Mouse (Mus musculus): ENCODE measurements at regions not wholly inside any gene's neighbourhood (a gene's known extent, or its start where the extent isn't known, plus 50 kb on each side); places are given as distances from the start of the nearest gene placed in this dataset.

DNA sequence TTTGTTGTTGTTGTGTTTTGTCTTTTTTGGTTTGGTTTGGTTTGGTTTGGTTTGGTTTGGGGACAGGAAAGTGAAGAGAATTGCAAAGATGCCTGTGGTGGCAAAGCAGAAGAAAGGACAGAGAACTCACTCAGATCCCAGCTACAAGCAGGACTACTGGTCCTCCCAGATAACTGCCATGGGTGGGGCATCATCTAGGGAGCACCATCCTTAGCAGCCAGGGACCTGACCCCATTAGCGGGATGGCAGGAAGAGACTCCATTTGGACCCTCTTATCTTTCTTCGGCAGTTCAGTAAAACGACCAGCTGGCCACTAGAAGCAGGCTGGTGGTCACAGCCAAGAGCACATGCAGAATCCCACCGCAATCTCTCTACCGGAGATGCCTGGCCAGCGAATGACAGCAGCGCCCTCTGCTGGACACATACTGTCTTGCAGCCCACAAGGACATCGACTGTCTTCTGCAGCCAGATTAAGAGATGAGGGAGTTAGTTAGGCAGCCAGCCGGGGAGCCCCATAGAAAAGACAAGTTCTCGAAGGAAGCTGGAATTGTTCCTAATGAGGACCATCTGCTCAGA is 119.8 kb downstream of the Gm9195 start:
- POLR2A ChIA-PET = interaction anchor here in 1 of 4 experiments (0.6 kb wide), 1 partner anchor 36 kb away, joined by 3 read pairs; no protein-coding TSS in a partner anchor
- CTCF ChIA-PET = interaction anchor here in 3 of 4 experiments (0.5 to 0.9 kb wide), 4 partner anchors 46 to 1591 kb away, joined by 3 to 4 read pairs (median 4); no protein-coding TSS in a partner anchor

DNA sequence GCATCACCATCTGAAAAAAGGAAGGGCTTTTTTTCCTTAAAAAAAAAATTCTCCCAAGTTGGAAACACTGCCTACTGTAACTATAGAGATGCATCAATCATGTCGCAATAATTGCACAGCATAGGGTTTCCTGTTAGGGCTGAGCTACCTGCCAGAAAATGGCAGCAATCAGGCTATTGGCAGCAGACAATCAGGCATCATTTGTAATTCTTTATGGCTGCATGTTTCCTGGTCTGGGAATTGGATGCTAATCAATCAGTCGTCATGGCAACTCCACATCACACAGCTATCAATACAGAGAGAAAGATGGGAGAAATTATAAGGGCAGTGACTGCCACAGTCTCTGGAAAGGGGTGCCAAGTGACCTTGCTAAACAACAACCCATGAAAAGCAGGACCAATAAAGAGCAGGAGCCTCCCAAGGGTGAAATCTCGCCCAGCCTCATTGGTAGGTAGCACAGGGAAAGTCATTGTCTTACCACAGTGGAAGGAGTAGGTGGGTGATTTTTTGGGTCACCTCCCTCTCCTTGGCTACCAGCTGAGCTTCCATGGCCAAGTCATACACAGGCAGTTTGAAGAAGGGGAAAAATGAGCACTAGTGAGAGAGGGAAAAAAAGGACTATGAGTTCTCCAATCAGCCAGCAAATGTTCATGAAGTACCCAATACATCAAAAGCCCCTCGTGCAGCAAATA is 130.7 kb downstream of the Gm9195 start:
- CTCF ChIA-PET = no interaction called here
- POLR2A ChIA-PET = no interaction called here

- POLR2A ChIA-PET = no interaction called here
- CTCF ChIA-PET = no interaction called here
Observed at GRCm38 (mm10) chr14:72360181-72360580, 131.5 kb downstream of the Gm9195 start.

DNA sequence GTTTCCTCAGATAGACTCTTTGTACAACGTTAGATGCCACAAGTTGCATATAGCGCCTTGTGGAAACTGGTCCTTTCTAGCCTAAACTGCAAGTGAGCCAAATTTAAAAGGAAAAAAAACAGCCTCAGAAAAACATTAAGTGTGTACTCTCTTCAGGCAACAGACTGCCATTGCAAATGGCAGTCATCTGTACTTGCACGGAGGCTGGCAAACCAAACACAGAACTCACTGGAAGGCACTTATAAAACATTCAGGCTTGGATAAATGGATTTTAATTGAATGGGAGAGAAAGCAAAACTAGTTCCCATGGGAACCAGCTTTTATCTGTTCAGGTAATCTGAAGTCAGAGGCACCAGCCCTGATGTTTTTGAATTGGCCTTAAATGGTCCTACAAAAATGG is 133.7 kb downstream of the Gm9195 start:
- ChIA-PET CTCF (no interaction called here), POLR2A (no interaction called here)

- POLR2A ChIA-PET = no interaction called here
- CTCF ChIA-PET = no interaction called here
Observed at GRCm38 (mm10) chr14:72342181-72342580, 149.5 kb downstream of the Gm9195 start.

GRCm38 (mm10) chr14:72341590-72342154 is 150.0 kb downstream of the Gm9195 start:
- POLR2A ChIA-PET = no interaction called here

GRCm38 (mm10) chr14:72338046-72338445 is 153.6 kb downstream of the Gm9195 start:
- ChIA-PET CTCF (no interaction called here), POLR2A (no interaction called here)

More at GRCm38 (mm10) chr14:72341590-72342154, 150.0 kb downstream of the Gm9195 start:
- CTCF ChIA-PET = no interaction called here

- ChIA-PET POLR2A (no interaction called here), CTCF (no interaction called here)
Observed at GRCm38 (mm10) chr14:72303856-72304255, 187.8 kb downstream of the Gm9195 start.

- ChIA-PET POLR2A (interaction anchor here in 1 of 4 experiments (0.5 kb wide), 1 partner anchor 264 kb away, joined by 3 read pairs; no protein-coding TSS in a partner anchor), CTCF (interaction anchor here (0.5 to 2.1 kb wide), 10 partner anchors 9 to 1519 kb away, joined by 3 to 8 read pairs (median 4); no protein-coding TSS in a partner anchor)
Observed at GRCm38 (mm10) chr14:72300026-72300425, 191.6 kb downstream of the Gm9195 start.

GRCm38 (mm10) chr14:72294631-72295030 is 197.0 kb downstream of the Gm9195 start:
- ChIA-PET POLR2A (no interaction called here), CTCF (interaction anchor here in 2 of 4 experiments (0.6 to 1.2 kb wide), 2 partner anchors 76 to 1511 kb away, joined by 3 to 5 read pairs; no protein-coding TSS in a partner anchor)

DNA sequence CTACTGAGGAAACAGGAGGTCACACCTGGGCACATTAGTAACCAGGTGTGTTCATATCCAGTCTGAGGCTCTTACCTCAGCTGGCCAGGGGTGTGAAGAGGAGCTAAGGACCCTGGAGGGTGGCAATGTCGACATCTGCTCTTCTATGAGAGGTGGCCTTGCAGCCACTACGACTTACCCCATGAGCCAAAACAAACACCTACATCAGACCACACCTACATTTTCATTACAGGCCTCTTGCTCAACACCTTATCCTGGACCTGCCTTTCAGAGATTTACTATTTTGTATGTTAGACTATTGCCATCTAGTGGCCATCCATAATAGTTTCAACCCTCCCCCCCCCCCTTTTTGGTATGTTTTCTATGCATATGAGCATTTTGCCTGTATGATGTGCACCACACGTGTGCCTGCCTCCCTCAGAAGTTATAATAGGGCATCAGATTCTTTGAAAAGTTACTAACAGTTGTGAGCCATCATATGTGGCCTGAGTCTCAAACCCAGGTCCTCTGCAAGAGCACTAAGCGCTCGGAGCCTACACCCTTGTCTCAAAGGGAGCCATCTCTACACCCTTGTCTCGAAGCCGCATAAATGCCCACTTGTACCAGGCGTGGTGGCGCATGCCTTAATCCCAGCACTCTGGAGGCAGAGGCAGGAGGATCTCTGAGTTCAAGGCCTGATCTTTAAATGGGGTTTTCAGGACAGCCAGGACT is 197.8 kb downstream of the Gm9195 start:
- POLR2A ChIA-PET = interaction anchor here in 1 of 4 experiments (0.6 kb wide), 1 partner anchor 1240 kb away, joined by 3 read pairs; no protein-coding TSS in a partner anchor
- CTCF ChIA-PET = interaction anchor here in 3 of 4 experiments (0.6 to 1.2 kb wide), 6 partner anchors 12 to 1864 kb away, joined by 3 to 8 read pairs (median 4); no protein-coding TSS in a partner anchor

DNA sequence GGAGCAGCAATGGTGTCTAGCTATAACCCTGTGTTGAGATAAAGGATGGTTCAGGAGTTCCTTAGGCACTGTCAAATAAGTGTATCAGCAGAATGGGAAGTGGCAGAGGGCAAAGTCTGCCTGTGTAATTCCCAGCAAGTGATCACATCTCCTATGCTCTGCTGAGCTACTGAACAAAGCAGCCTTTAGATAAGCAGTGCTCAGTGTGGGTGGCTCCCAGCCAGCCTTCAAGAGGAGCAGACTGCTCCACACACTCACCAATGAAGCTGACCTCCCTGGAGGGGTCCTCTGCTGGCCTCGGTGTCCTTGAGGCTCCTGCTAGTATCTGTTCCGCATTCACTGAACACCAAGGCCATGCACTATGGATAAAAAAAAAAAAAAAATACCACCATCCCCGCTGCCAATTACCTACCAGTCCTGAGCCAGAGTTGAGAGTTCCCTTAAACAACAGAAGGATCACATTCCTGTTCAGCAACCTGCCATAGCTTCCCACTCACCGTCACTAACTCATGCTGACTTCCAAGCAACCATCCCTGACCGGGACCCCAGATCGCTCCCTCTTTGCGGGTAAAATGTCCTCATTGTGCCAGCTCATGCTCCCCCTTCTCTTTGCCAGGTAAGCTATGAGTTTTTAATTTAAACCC is 198.9 kb downstream of the Gm9195 start:
- ChIA-PET POLR2A (no interaction called here), CTCF (interaction anchor here in 3 of 4 experiments (0.7 to 1.0 kb wide), 4 partner anchors 13 to 557 kb away, joined by 3 to 8 read pairs (median 4); no protein-coding TSS in a partner anchor)

GRCm38 (mm10) chr14:72277309-72277708 is 214.3 kb downstream of the Gm9195 start:
- ChIA-PET CTCF (no interaction called here), POLR2A (no interaction called here)

DNA sequence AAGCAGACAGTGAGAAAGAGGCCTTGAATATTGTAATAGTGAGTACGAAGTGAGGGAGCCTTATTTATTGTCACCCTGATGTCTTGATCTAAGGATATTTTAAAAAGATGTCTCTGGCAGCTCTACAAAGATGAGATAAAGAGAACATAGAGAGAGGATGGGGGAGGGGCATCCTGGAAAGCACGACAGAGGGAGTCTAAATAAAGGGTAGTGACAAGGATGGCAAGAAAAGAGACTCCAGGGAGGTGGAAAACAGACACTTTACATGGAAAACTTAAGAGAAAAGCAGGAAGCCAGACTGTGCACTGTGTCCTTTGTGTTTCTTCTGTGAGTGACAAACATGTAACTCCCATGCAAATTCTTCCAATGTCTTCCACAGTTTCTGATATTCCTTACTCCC is 232.4 kb downstream of the Gm9195 start:
- CTCF ChIA-PET = no interaction called here

GRCm38 (mm10) chr14:72241872-72242271 is 249.8 kb downstream of the Gm9195 start:
- ChIA-PET CTCF (interaction anchor here in 1 of 4 experiments (0.6 kb wide), 1 partner anchor 1433 kb away, joined by 3 read pairs; no protein-coding TSS in a partner anchor), POLR2A (no interaction called here)

More for the DNA sequence above, 232.4 kb downstream of the Gm9195 start:
- POLR2A ChIA-PET = no interaction called here

- POLR2A ChIA-PET = no interaction called here
- CTCF ChIA-PET = no interaction called here
Observed at GRCm38 (mm10) chr14:72240272-72240671, 251.4 kb downstream of the Gm9195 start.

DNA sequence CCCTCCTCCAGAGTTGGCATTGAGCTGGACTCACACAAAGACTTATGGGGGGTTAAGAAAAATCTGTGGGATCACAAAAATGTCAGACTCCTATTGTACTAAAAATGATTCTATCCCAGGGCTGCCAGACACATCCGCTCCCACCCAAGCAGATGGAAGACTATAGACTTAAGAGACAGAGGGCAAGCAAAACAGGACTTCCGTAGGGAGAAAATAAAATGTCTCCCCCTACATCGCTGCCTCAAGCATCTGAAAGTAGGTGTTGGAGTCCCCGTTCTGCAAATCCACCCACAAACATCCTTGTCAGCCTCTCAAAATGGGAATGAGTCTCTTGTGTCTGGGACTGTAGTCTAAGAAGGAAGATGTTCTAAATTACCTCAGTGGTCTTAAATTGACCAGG is 253.3 kb downstream of the Gm9195 start:
- ChIA-PET CTCF (no interaction called here), POLR2A (no interaction called here)

GRCm38 (mm10) chr14:72234234-72235075 is 257.2 kb downstream of the Gm9195 start:
- ChIA-PET POLR2A (interaction anchor here in 1 of 4 experiments (0.6 kb wide), 1 partner anchor 240 kb away, joined by 3 read pairs; no protein-coding TSS in a partner anchor), CTCF (no interaction called here)

DNA sequence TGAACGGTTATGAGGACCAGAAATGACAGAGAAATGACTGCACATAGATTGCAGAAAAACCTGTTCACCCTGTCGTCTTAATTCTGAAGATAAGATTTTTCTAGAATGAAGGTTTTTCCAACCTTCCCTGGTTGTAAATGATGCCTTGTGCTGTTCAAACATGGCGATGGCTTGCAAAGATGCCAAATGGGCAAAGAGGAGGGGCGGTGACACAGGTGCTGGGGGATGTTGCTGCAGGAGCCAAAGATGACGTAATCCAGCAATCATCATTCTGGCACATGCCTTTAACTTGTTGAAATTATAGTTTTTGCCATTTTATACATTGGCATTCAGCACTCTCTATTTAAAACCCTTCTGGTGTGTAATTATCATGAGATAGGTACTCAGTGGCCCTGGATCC is 263.8 kb downstream of the Gm9195 start:
- ChIA-PET POLR2A (no interaction called here), CTCF (no interaction called here)
